Mouse (Mus musculus): ENCODE measurements around the gene Arhgap21. TPM values are rescaled to one million over a fixed set of nuclear protein-coding genes. Genes with fewer than 3 reads are reported as not detected.

Gene Arhgap21
- polyA plus RNA-seq, 1 experiment from 2014 or later, result 11.1 TPM

DNA sequence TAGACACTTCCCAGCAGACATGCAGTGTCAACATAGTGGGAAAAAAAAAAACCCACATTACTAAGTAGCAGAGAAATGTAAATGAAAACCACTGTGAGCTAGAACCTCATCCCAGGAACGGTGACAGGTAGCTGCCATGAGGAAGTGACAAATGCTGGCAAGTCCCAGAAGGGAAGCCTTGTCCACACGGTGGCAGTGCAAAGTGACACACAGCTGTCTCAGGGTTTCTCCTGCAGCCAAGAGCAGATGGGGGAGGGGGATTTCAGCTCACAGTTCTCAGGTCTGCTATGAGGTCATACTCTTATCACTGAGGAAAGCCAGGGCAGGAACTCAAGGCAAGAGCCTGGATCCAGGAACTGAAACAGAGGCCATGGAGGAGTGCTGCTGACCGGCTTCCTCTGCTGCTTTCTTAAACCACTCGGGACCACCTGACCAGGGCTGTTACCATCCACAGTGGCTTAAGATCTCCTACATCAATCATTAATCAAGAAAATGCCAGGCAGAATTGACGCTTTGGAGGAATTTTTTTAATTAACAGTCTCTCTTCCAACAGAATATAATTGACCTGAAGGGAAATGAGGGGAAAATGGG, 74.5 kb downstream of the Arhgap21 start:
- no peak overlapping the region for H3K4me2 ChIP-seq (ENCODE audit: low read depth, low read length)
- 33% methylated on average over 5 of the region's 5 CpGs for WGBS
- no peaks in the 10 kb centered on the region for H3K4me1 ChIP-seq (replicated peaks; ENCODE audit: control insufficient read depth, insufficient read depth, low read length)
- H3K9ac ChIP-seq (ENCODE audit: low read length), result no peak overlapping the region
- ATAC-seq (ENCODE audit: low read depth), result peak; percentile 47; the same call in 1 of the 2 replicates
- H3K27ac ChIP-seq (ENCODE audit: low read length), result no peak overlapping the region
- no peaks in the 10 kb centered on the region for H3K9me3 ChIP-seq (ENCODE audit: control insufficient read depth, low read length)
- no peaks in the 10 kb centered on the region for H3K36me3 ChIP-seq (ENCODE audit: control insufficient read depth, insufficient read depth, low read length)
- no peak overlapping the region for H3K4me3 ChIP-seq (ENCODE audit: low read length)
- no peaks in the 10 kb centered on the region for H3K27me3 ChIP-seq (ENCODE audit: control insufficient read depth, insufficient read depth, low read depth, low read length)

DNA sequence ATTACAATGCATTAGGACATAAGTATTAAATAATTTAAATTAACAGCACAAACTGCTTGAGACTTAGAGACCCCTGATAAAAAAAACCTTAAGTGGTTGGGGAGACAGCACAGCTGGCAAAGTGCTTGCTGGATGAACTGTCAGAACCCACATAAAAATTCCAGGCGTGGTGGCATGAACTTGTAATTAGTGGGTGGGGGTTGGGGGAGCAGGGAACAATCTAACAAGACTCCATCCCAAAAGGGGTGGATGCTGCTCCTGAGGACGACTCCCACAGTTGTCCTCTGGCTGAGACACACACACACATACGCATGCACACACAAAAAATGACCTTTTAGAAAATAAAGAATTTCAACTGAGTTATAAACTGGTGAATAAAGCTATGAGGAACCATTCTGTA, 79.9 kb downstream of the Arhgap21 start:
- ATAC-seq (ENCODE audit: low read depth), result no peak
- Histone ChIP-seq H3K9me3 (ENCODE audit: control insufficient read depth, low read length) (no peaks in the 10 kb centered on the region), H3K4me1 (replicated peaks; ENCODE audit: control insufficient read depth, insufficient read depth, low read length) (no peaks in the 10 kb centered on the region), H3K27me3 (ENCODE audit: control insufficient read depth, insufficient read depth, low read depth, low read length) (no peaks in the 10 kb centered on the region), H3K9ac (ENCODE audit: low read length) (no peak overlapping the region), H3K36me3 (ENCODE audit: control insufficient read depth, insufficient read depth, low read length) (no peaks in the 10 kb centered on the region; the same call in 1 of the 2 replicates), H3K4me3 (ENCODE audit: low read length) (no peak overlapping the region), H3K27ac (ENCODE audit: low read length) (no peak overlapping the region), H3K4me2 (ENCODE audit: low read depth, low read length) (no peak overlapping the region)
- WGBS, result 71% methylated on average over 3 of the region's 3 CpGs

DNA sequence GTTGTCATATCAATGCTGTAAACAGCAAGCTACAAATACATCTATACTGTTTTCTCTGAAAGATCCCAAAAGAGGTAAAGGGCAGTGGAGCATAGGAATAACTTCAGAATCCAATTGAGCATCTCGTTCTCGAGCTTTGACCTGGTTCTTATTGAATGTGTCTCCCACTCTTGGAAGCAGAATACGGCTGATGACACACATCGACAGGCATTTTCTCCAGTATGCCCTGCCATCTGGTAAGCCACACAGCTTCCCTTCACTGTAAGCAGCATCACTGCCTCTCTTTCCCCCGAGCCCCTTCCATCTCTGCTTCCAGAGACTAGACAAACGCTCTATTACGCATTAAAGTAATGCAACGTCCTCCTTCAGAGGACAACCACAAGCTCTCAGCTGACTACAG, 85.4 kb downstream of the Arhgap21 start:
- no peak for ATAC-seq (ENCODE audit: low read depth)
- H3K4me3 ChIP-seq (ENCODE audit: low read length), result no peak overlapping the region
- H3K27me3 ChIP-seq (ENCODE audit: control insufficient read depth, insufficient read depth, low read depth, low read length), result no peaks in the 10 kb centered on the region

DNA sequence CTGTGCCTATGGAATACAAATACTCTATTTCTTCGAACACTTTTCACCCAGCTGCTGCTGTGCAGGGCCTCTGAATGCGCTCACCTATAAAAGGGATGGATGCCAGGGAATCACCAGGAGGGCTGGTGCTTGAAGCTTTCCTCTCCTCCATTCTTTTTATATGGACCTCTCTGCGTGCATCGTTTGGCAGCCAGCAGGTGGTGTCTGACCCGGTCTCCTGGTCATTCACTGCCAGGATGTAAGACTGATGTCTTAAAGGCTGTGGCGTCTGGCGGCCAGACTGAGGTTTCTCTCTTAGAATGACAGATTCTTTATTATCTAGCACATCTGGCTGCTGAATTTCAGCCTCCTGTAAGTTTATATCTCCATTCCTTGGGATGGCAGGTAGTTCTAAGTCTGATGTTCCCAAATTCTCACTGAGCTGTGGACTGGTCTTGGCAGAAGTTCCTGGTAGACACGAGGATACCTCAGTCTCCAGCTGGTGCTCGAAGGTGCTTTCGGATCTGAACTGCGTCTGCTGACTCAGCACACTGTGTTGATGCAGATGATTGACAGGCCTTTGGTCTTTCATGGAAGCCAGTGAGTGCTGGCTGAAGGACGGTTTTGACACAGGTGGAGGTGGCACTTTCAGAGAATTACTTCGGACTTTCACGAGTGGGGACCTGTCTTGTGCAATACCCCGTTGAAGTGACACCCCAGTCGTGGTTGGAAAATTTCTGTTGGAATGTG, 88.6 kb downstream of the Arhgap21 start:
- Histone ChIP-seq H3K4me1 (replicated peaks; ENCODE audit: control insufficient read depth, insufficient read depth, low read length) (no peaks in the 10 kb centered on the region), H3K4me3 (ENCODE audit: low read length) (no peak overlapping the region), H3K27ac (ENCODE audit: low read length) (no peak overlapping the region), H3K4me2 (ENCODE audit: low read depth, low read length) (no peak overlapping the region), H3K9me3 (ENCODE audit: control insufficient read depth, low read length) (no peaks in the 10 kb centered on the region), H3K27me3 (ENCODE audit: control insufficient read depth, insufficient read depth, low read depth, low read length) (no peaks in the 10 kb centered on the region), H3K36me3 (ENCODE audit: control insufficient read depth, insufficient read depth, low read length) (peaks cover 23% of the 10 kb centered on the region), H3K9ac (ENCODE audit: low read length) (no peak overlapping the region)
- no peak for ATAC-seq (ENCODE audit: low read depth)
- WGBS, result 78% methylated on average over 16 of the region's 16 CpGs

More for the DNA sequence above, 85.4 kb downstream of the Arhgap21 start:
- H3K4me1 ChIP-seq (replicated peaks; ENCODE audit: control insufficient read depth, insufficient read depth, low read length), result no peaks in the 10 kb centered on the region
- H3K9me3 ChIP-seq (ENCODE audit: control insufficient read depth, low read length), result no peaks in the 10 kb centered on the region
- H3K27ac ChIP-seq (ENCODE audit: low read length), result no peak overlapping the region
- H3K36me3 ChIP-seq (ENCODE audit: control insufficient read depth, insufficient read depth, low read length), result peaks cover 21% of the 10 kb centered on the region
- H3K9ac ChIP-seq (ENCODE audit: low read length), result no peak overlapping the region
- no peak overlapping the region for H3K4me2 ChIP-seq (ENCODE audit: low read depth, low read length)
- WGBS, result 84% methylated on average over 8 of the region's 8 CpGs

DNA sequence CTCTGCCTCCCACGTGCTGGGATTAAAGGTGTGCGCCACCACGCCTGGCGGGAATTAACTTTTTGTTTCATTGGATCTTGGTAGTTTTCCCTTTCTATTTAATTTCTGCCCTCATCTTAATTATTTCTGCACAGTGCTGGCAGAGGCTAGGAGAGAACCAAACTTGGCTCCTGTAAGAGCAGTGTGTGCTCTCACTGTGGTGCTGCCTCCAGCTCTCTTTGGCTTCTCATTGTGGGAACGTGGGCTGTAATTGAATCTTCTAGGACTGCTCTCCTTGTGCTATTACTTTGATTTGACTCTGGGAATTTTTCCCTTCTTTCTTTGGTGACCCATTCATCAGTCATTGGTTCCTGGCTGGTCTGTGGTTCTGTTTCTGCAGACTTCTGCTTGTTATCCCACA, 94.1 kb downstream of the Arhgap21 start:
- Histone ChIP-seq H3K4me1 (replicated peaks; ENCODE audit: control insufficient read depth, insufficient read depth, low read length) (no peaks in the 10 kb centered on the region), H3K4me2 (ENCODE audit: low read depth, low read length) (no peak overlapping the region), H3K27me3 (ENCODE audit: control insufficient read depth, insufficient read depth, low read depth, low read length) (no peaks in the 10 kb centered on the region), H3K36me3 (ENCODE audit: control insufficient read depth, insufficient read depth, low read length) (peaks cover 9% of the 10 kb centered on the region), H3K9ac (ENCODE audit: low read length) (no peak overlapping the region), H3K4me3 (ENCODE audit: low read length) (no peak overlapping the region), H3K27ac (ENCODE audit: low read length) (no peak overlapping the region), H3K9me3 (ENCODE audit: control insufficient read depth, low read length) (no peaks in the 10 kb centered on the region)
- 96% methylated on average over 5 of the region's 5 CpGs for WGBS
- no peak for ATAC-seq (ENCODE audit: low read depth)

DNA sequence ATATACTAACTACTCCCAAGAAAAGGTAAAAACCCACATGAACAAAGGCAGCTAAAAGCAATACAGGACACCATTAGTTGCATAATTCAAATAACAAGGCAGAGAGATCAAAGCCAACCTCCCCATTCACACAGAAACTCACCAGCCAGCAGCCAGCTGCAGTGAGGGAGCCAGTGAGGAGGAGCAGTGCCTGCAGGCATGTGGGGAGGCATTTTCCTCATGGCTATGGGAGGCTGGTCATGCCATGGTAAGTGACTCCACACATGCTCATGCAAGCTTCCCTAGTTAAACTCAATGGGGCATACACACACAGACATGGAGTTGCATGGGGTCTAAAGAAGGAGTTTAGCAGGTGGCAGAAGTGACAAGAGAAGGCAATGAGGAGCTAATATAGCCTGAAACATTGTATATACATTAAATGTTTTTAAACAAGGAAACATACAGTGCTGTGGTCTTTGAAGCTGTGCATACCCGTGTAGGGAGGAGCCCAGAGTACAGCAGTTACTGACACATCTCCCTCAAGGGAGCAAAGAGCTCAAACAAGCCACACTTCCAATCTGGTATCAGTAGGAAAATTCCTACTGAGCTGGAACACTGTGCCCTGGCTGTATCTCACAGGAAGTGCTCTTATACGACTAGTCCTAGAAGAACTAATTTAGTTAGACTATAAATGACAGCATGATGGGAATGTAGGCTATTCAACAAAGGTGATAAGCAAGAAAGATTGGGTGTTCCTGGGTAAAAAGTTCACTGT, 99.3 kb downstream of the Arhgap21 start:
- peaks cover 7% of the 10 kb centered on the region for H3K36me3 ChIP-seq (ENCODE audit: control insufficient read depth, insufficient read depth, low read length)
- H3K9ac ChIP-seq (ENCODE audit: low read length), result no peak overlapping the region
- H3K27ac ChIP-seq (ENCODE audit: low read length), result no peak overlapping the region
- H3K4me3 ChIP-seq (ENCODE audit: low read length), result no peak overlapping the region
- no peaks in the 10 kb centered on the region for H3K9me3 ChIP-seq (ENCODE audit: control insufficient read depth, low read length)
- no peak for ATAC-seq (ENCODE audit: low read depth)
- no peaks in the 10 kb centered on the region for H3K27me3 ChIP-seq (ENCODE audit: control insufficient read depth, insufficient read depth, low read depth, low read length)
- no peaks in the 10 kb centered on the region for H3K4me1 ChIP-seq (replicated peaks; ENCODE audit: control insufficient read depth, insufficient read depth, low read length)
- no peak overlapping the region for H3K4me2 ChIP-seq (ENCODE audit: low read depth, low read length)
- 44% methylated on average over 2 of the region's 2 CpGs for WGBS

DNA sequence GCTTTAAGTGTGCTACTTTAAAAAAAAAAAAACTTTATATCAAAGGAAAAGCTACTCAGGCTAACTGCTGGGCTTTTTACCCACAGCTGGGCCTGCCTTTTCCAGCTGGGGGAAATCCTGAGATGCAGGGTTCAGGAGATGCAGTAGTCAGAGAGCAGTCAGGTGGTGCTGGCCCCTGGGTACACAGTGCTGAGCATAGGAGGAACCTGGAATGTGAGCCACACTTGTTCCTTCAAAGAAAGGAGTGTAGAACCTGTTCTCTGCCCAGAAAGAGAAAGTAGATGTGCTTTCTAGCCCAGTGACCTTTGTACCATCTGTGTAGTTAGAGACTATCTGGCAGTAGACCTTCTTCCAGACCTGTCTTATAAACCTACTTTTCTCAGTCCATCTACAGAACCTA, 100.6 kb downstream of the Arhgap21 start:
- H3K27me3 ChIP-seq (ENCODE audit: control insufficient read depth, insufficient read depth, low read depth, low read length), result no peaks in the 10 kb centered on the region
- H3K4me3 ChIP-seq (ENCODE audit: low read length), result no peak overlapping the region
- peaks cover 7% of the 10 kb centered on the region for H3K36me3 ChIP-seq (ENCODE audit: control insufficient read depth, insufficient read depth, low read length)
- no peak for ATAC-seq (ENCODE audit: low read depth)
- H3K9me3 ChIP-seq (ENCODE audit: control insufficient read depth, low read length), result no peaks in the 10 kb centered on the region
- H3K4me1 ChIP-seq (replicated peaks; ENCODE audit: control insufficient read depth, insufficient read depth, low read length), result no peaks in the 10 kb centered on the region
- H3K27ac ChIP-seq (ENCODE audit: low read length), result no peak overlapping the region
- no peak overlapping the region for H3K4me2 ChIP-seq (ENCODE audit: low read depth, low read length)
- H3K9ac ChIP-seq (ENCODE audit: low read length), result no peak overlapping the region

DNA sequence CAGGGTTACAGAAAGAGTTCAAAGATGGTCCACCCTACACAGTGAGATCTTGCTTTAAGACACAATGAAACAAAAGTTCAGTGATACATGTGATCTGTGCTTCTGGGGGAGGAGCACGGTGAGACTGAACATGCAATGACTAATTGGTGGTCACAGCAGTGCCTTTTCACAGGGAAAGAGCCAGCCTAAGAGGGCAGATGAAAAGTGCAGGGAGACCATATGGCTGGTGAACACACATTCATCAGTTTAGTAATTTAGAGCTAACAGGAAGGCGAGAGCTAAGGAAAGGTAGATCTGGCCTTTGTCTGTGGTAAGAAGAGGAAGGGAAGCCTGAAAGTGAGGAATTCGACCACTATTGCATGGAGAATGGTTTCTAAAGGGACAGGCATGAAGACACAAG, 102.9 kb downstream of the Arhgap21 start:
- WGBS, result 86% methylated on average over 3 of the region's 3 CpGs
- H3K36me3 ChIP-seq (ENCODE audit: control insufficient read depth, insufficient read depth, low read length), result peaks cover 12% of the 10 kb centered on the region

DNA sequence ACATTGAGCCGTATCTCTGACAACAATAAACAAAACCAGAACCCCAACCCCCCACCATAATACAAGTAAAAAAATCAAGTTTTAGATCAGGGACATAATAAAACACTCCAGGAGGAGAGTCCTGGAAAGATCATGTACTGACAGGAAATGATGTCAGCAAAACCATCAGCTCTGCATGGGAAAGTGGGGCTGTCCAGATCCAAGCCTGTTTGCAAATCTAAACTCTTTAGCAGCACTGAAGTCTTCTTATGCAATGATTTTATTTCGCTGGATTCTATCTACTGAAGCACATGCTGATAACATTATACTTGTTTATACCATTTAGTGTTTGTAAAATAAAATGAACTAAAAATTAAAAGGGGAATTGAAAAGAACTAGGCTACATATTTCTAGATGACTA, 104.1 kb downstream of the Arhgap21 start:
- H3K9me3 ChIP-seq (ENCODE audit: control insufficient read depth, low read length), result no peaks in the 10 kb centered on the region
- H3K36me3 ChIP-seq (ENCODE audit: control insufficient read depth, insufficient read depth, low read length), result peaks cover 19% of the 10 kb centered on the region
- H3K4me2 ChIP-seq (ENCODE audit: low read depth, low read length), result no peak overlapping the region
- no peaks in the 10 kb centered on the region for H3K4me1 ChIP-seq (replicated peaks; ENCODE audit: control insufficient read depth, insufficient read depth, low read length)
- H3K4me3 ChIP-seq (ENCODE audit: low read length), result no peak overlapping the region
- peak; percentile 51; the same call in 1 of the 2 replicates for ATAC-seq (ENCODE audit: low read depth)
- 62% methylated on average over 2 of the region's 2 CpGs for WGBS
- H3K27me3 ChIP-seq (ENCODE audit: control insufficient read depth, insufficient read depth, low read depth, low read length), result no peaks in the 10 kb centered on the region
- H3K27ac ChIP-seq (ENCODE audit: low read length), result no peak overlapping the region
- H3K9ac ChIP-seq (ENCODE audit: low read length), result no peak overlapping the region

More for the DNA sequence above, 102.9 kb downstream of the Arhgap21 start:
- H3K4me3 ChIP-seq (ENCODE audit: low read length), result no peak overlapping the region
- H3K9me3 ChIP-seq (ENCODE audit: control insufficient read depth, low read length), result no peaks in the 10 kb centered on the region
- H3K4me1 ChIP-seq (replicated peaks; ENCODE audit: control insufficient read depth, insufficient read depth, low read length), result no peaks in the 10 kb centered on the region
- H3K27ac ChIP-seq (ENCODE audit: low read length), result no peak overlapping the region
- no peak overlapping the region for H3K4me2 ChIP-seq (ENCODE audit: low read depth, low read length)
- ATAC-seq (ENCODE audit: low read depth), result no peak
- H3K9ac ChIP-seq (ENCODE audit: low read length), result no peak overlapping the region
- H3K27me3 ChIP-seq (ENCODE audit: control insufficient read depth, insufficient read depth, low read depth, low read length), result no peaks in the 10 kb centered on the region
